ENCODE assay signal across 8 mouse cellular contexts in the genomic region with DNA sequence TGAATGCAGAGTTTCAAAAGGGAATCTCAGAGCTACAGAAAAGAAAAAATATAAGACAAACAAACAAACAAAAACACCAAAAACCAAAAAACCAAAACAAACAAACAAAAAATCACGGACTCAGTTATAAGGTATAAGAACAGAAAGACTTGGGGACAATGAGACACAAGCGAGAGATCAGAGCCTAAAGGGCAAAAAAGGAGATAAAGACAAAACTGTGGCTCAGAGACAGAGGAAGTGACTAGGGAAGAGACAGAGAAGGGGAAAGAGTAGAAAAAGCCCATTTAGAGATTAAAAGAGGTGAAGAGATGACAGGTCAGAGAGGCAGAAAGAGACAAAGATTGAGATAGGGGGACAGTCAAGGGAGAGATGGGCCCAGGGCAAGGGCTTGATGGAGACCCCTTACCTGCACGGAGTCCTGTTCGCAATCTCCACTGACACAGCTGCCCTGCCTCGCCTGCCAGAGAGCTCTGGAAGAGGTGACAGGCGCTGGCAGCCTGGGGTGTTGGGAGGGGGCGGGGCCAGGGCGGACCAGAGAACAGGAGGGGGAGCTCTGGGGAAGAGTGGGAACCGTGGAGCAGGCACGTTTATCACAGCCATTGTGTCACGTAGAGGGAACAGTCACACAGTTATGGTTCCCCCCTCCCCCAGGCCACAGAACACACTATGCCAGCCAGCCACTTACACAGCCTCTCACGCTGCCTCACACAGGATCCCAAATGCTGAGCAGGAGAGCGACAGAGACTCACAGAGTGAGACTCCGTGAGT. TPM values are rescaled to one million over a fixed set of nuclear protein-coding genes. Genes with fewer than 3 reads are reported as not detected.
A peak's percentile ranks its signal among the peaks of the same experiment; 100 is the strongest.
DNase-seq lines count a peak whose midpoint lies in the region; ATAC-seq and TF ChIP-seq lines count a peak whose summit lies in the region.

TSS of gene Gipr (minus strand) at position 472 of the 768 bp plus-strand sequence.

- H3K9ac ChIP-seq in lung, postnatal 0 days (replicated peaks; ENCODE audit: low read depth): no peak within 1 kb of the TSS
- H3K9ac ChIP-seq in forebrain, embryonic 16.5 days (replicated peaks; ENCODE audit: low read depth, low read length): peak within 1 kb of the TSS; percentile 53
- H3K9ac ChIP-seq in intestine, embryonic 16.5 days (ENCODE audit: low read depth, low read length): no peak within 1 kb of the TSS
- no peak within 1 kb of the TSS for H3K9ac ChIP-seq in neural tube, embryonic 12.5 days

- H3K4me3 ChIP-seq in lung, postnatal 0 days (ENCODE audit: low read depth, low read length): 0 out of 2 replicates have a peak within 1 kb of the TSS, but pooled peaks have one; percentile 5
- H3K4me3 ChIP-seq in forebrain, embryonic 16.5 days (replicated peaks; ENCODE audit: low read length): peak within 1 kb of the TSS; percentile 33
- H3K4me3 ChIP-seq in intestine, embryonic 16.5 days (ENCODE audit: low read length): 0 out of 2 replicates have a peak within 1 kb of the TSS, but pooled peaks have one; percentile 13
- H3K4me3 ChIP-seq in neural tube, embryonic 12.5 days: no peak within 1 kb of the TSS

- peaks cover 9% of the 10 kb centered on the region; the same call in 1 of the 2 replicates for H3K4me1 ChIP-seq in lung, postnatal 0 days (ENCODE audit: insufficient read depth, low read depth, low read length)
- peaks cover 37% of the 10 kb centered on the region for H3K4me1 ChIP-seq in forebrain, embryonic 16.5 days (replicated peaks; ENCODE audit: control insufficient read depth, insufficient read depth, low read length)
- H3K4me1 ChIP-seq in intestine, embryonic 16.5 days (ENCODE audit: control insufficient read depth, insufficient read depth, low read length): peaks cover 30% of the 10 kb centered on the region
- peaks cover 19% of the 10 kb centered on the region for H3K4me1 ChIP-seq in neural tube, embryonic 12.5 days

- no peak for TF ChIP-seq EP300 in lung, postnatal 0 days (IDR thresholded peaks at IDR 0.05)

- 9% methylated on average over 12 of the region's 14 CpGs for WGBS in lung, postnatal 0 days
- WGBS in forebrain, embryonic 16.5 days: 10% methylated on average over 14 of the region's 14 CpGs
- 11% methylated on average over 14 of the region's 14 CpGs for WGBS in intestine, embryonic 16.5 days
- 13% methylated on average over 14 of the region's 14 CpGs for WGBS in neural tube, embryonic 12.5 days

- DNase-seq in lung, postnatal 0 days (ENCODE audit: low spot score): peak; percentile 60
- no peak for DNase-seq in lung, adult 18-20 months
- DNase-seq in spleen, postnatal 36 days (ENCODE audit: low spot score in 2 of 2): no peak
- DNase-seq in thymus, postnatal 14 days: no peak
- DNase-seq in adrenal gland, postnatal 25 days: no peak

- H3K36me3 ChIP-seq in lung, postnatal 0 days (ENCODE audit: insufficient read depth, low read length): no peaks in the 10 kb centered on the region
- H3K36me3 ChIP-seq in forebrain, embryonic 16.5 days (ENCODE audit: control insufficient read depth, insufficient read depth): no peaks in the 10 kb centered on the region
- no peaks in the 10 kb centered on the region for H3K36me3 ChIP-seq in intestine, embryonic 16.5 days (ENCODE audit: control insufficient read depth, insufficient read depth, low read length)
- H3K36me3 ChIP-seq in neural tube, embryonic 12.5 days: no peaks in the 10 kb centered on the region

- H3K27me3 ChIP-seq in lung, postnatal 0 days (replicated peaks; ENCODE audit: insufficient read depth, low read length): no peaks in the 10 kb centered on the region; the same call in 1 of the 2 replicates
- H3K27me3 ChIP-seq in forebrain, embryonic 16.5 days (replicated peaks; ENCODE audit: control insufficient read depth, insufficient read depth, low read length): no peaks in the 10 kb centered on the region
- H3K27me3 ChIP-seq in intestine, embryonic 16.5 days (replicated peaks; ENCODE audit: control insufficient read depth, insufficient read depth, low read length): 0 out of 2 replicates have a peak, but pooled peaks cover 2% of the 10 kb centered on the region
- peaks cover 28% of the 10 kb centered on the region for H3K27me3 ChIP-seq in neural tube, embryonic 12.5 days (replicated peaks)

- H3K9me3 ChIP-seq in lung, postnatal 0 days (ENCODE audit: low read length): no peaks in the 10 kb centered on the region
- peaks cover 3% of the 10 kb centered on the region; the same call in 1 of the 2 replicates for H3K9me3 ChIP-seq in forebrain, embryonic 16.5 days (ENCODE audit: control insufficient read depth, low read length)
- H3K9me3 ChIP-seq in intestine, embryonic 16.5 days (ENCODE audit: control insufficient read depth, low read length): peaks cover 6% of the 10 kb centered on the region; the same call in 1 of the 2 replicates
- H3K9me3 ChIP-seq in neural tube, embryonic 12.5 days: no peaks in the 10 kb centered on the region

- H3K27ac ChIP-seq in lung, postnatal 0 days (ENCODE audit: low read length): no peak within 1 kb of the TSS; the same call in none of the 2 replicates
- peak within 1 kb of the TSS; percentile 84 for H3K27ac ChIP-seq in forebrain, embryonic 16.5 days (ENCODE audit: low read length)
- no peak within 1 kb of the TSS for H3K27ac ChIP-seq in intestine, embryonic 16.5 days (ENCODE audit: low read length)
- no peak within 1 kb of the TSS for H3K27ac ChIP-seq in neural tube, embryonic 12.5 days

- peak within 1 kb of the TSS; percentile 35 for H3K4me2 ChIP-seq in lung, postnatal 0 days (replicated peaks; ENCODE audit: low read depth, low read length)
- peak within 1 kb of the TSS; percentile 53 for H3K4me2 ChIP-seq in forebrain, embryonic 16.5 days (ENCODE audit: low read length)
- peak within 1 kb of the TSS; percentile 40 for H3K4me2 ChIP-seq in intestine, embryonic 16.5 days (ENCODE audit: low read depth, low read length)
- peak within 1 kb of the TSS; percentile 48 for H3K4me2 ChIP-seq in neural tube, embryonic 12.5 days (replicated peaks)

- no peak for TF ChIP-seq CTCF in lung, postnatal 0 days (IDR thresholded peaks at IDR 0.05)

- peak; percentile 53 for ATAC-seq in lung, postnatal 0 days
- ATAC-seq in forebrain, embryonic 16.5 days: peak; percentile 48
- ATAC-seq in intestine, embryonic 16.5 days: peak; percentile 28
- peak; percentile 36; the same call in 1 of the 2 replicates for ATAC-seq in neural tube, embryonic 12.5 days (ENCODE audit: low FRiP score, low read depth)

RNA-seq across cellular contexts. Expression of gene Gipr, which starts in this region (rescaled TPM):
- polyA plus RNA-seq in lung, postnatal 0 days (2015; fragmentation: Nextera tagmentation; extraction: Ambion mirVana): 0.80 and 1.0 TPM in 2 replicates
- 21.8 and 32.1 TPM in 2 replicates for polyA plus RNA-seq in forebrain, embryonic 16.5 days (2015; fragmentation: Nextera tagmentation; extraction: Ambion mirVana)
- 3.1 and 3.6 TPM in 2 replicates for polyA plus RNA-seq in intestine, embryonic 16.5 days (2015; fragmentation: Nextera tagmentation; extraction: Ambion mirVana)
- 1.1 and 1.8 TPM in 2 replicates for polyA plus RNA-seq in neural tube, embryonic 12.5 days (2016; fragmentation: Nextera tagmentation; extraction: Ambion mirVana)
- 0.27 and 0.43 TPM in 2 replicates for total RNA-seq in adrenal gland, postnatal 25 days (2021)
